Mouse (Mus musculus) kidney, adult 2 months (tissue): ENCODE measurements around the gene Lce1a1. TPM values are rescaled to one million over a fixed set of nuclear protein-coding genes. Genes with fewer than 3 reads are reported as not detected.
"Not testable (repeated sequence)": the region's sequence is repeated elsewhere in the genome, so short reads cannot be mapped to it uniquely, and the experiment has no call there.

ENCODE experiments used
- DNase-seq: peaks from one replicate; pipeline ENCODE4 v3.0.0; 2021
- H3K27ac ChIP-seq: fragments of 200-500 bp; 2 replicates; pipeline ENCODE4 v1.5.1; 2012; ENCODE audit warnings: low read depth, low read length, control low read depth, inconsistent platforms; ENCODE audit not compliant: insufficient read depth
- H3K27me3 ChIP-seq: fragments of 200-500 bp; replicated peaks from 2 replicates; pipeline ENCODE4 v1.6.1; 2012; ENCODE audit warnings: mild to moderate bottlenecking, moderate library complexity, low read length, inconsistent platforms; ENCODE audit not compliant: control insufficient read depth, insufficient read depth
- H3K36me3 ChIP-seq: fragments of 200-500 bp; 2 replicates; pipeline ENCODE4 v1.6.1; 2012; ENCODE audit warnings: mild to moderate bottlenecking, moderate library complexity, low read length, inconsistent platforms; ENCODE audit not compliant: control insufficient read depth, insufficient read depth
- H3K4me1 ChIP-seq: fragments of 200-500 bp; 2 replicates; pipeline ENCODE4 v1.6.1; 2011; ENCODE audit warnings: low read length; ENCODE audit not compliant: control insufficient read depth, insufficient read depth
- H3K4me3 ChIP-seq: fragments of 200-500 bp; 2 replicates; pipeline ENCODE4 v1.5.1; 2011; ENCODE audit warnings: mild to moderate bottlenecking, low read depth, low read length, control low read depth; ENCODE audit not compliant: insufficient read depth
- CTCF ChIP-seq: fragments of 200-500 bp; conservative IDR thresholded peaks from 2 replicates; pipeline ENCODE4 v1.5.1; 2011; ENCODE audit warnings: low read depth, mild to moderate bottlenecking, control low read depth, low read length, moderate library complexity, mixed read lengths; ENCODE audit not compliant: insufficient read depth, insufficient read length
- POLR2A ChIP-seq: fragments of 200-500 bp; IDR thresholded peaks from one replicate; pipeline ENCODE4 v1.6.1; 2011; ENCODE audit warnings: low read depth, low read length, control low read depth
- WGBS: fragments of 180-500 bp; shearing (Covaris S2); methylation state at CpG from one replicate; pipeline ENCODE4 v1.1.7; 2018; 5-methylcytosine and 5-hydroxymethylcytosine counted together
- polyA plus RNA-seq: library from polyadenylated mRNA; depleted of rRNA; stranded (reverse); fragments of >200 nt; gene quantifications from 2 replicates; pipeline ENCODE4 v1.2.3, GENCODE M21; 2012; rRNA removed

The Lce1a1 gene
- polyA plus RNA-seq: not detected in 2 replicates

GRCm38 (mm10) chr3:92648207-92648606 is at the start of gene Lce1a1:
TSS of gene Lce1a1 (minus strand) at chr3:92648307.
- 79% methylated on average over 1 of the region's 1 CpGs for WGBS
- H3K4me1 ChIP-seq: no peaks in the 10 kb centered on the region
- H3K27ac ChIP-seq: no peak within 1 kb of the TSS
- H3K4me3 ChIP-seq: no peak within 1 kb of the TSS
- H3K27me3 ChIP-seq: no peaks in the 10 kb centered on the region
- no peak for TF ChIP-seq POLR2A
- TF ChIP-seq CTCF: no peak
- DNase-seq: no peak
- no peaks in the 10 kb centered on the region for H3K36me3 ChIP-seq

GRCm38 (mm10) chr3:92694613-92695012 is 46.5 kb upstream of the Lce1a1 start:
- H3K4me1 ChIP-seq: no peaks in the 10 kb centered on the region
- no peaks in the 10 kb centered on the region for H3K27me3 ChIP-seq
- DNase-seq: no peak
- 18% methylated on average over 1 of the region's 1 CpGs for WGBS
- no peaks in the 10 kb centered on the region for H3K36me3 ChIP-seq
- TF ChIP-seq POLR2A (no peak), CTCF (no peak)
- H3K4me3 ChIP-seq: no peak overlapping the region
- no peak overlapping the region for H3K27ac ChIP-seq

GRCm38 (mm10) chr3:92691688-92692087 is 43.6 kb upstream of the Lce1a1 start:
- TF ChIP-seq POLR2A (no peak), CTCF (no peak)
- H3K4me3 ChIP-seq: no peak overlapping the region
- H3K27me3 ChIP-seq: no peaks in the 10 kb centered on the region
- no peaks in the 10 kb centered on the region for H3K4me1 ChIP-seq
- no peak overlapping the region for H3K27ac ChIP-seq
- DNase-seq: no peak
- no peaks in the 10 kb centered on the region for H3K36me3 ChIP-seq

GRCm38 (mm10) chr3:92689154-92689553 is 41.0 kb upstream of the Lce1a1 start:
- peak; percentile 15 for DNase-seq
- H3K27me3 ChIP-seq, H3K36me3 ChIP-seq, H3K4me3 ChIP-seq, H3K27ac ChIP-seq, H3K4me1 ChIP-seq: not testable (repeated sequence)
- WGBS: 78% methylated on average over 16 of the region's 16 CpGs

GRCm38 (mm10) chr3:92687110-92687509 is 39.0 kb upstream of the Lce1a1 start, which contains the start of gene Lce1d:
TSS of gene Lce1d (minus strand) at chr3:92687210.
- H3K36me3 ChIP-seq: no peaks in the 10 kb centered on the region
- H3K27me3 ChIP-seq: no peaks in the 10 kb centered on the region
- H3K27ac ChIP-seq: no peak within 1 kb of the TSS
- no peak for TF ChIP-seq POLR2A
- TF ChIP-seq CTCF: no peak
- no peak within 1 kb of the TSS for H3K4me3 ChIP-seq
- DNase-seq: no peak
- 65% methylated on average over 2 of the region's 2 CpGs for WGBS
- no peaks in the 10 kb centered on the region for H3K4me1 ChIP-seq

GRCm38 (mm10) chr3:92678947-92679346 is 30.8 kb upstream of the Lce1a1 start, which contains the start of gene Lce1c:
TSS of gene Lce1c (plus strand) at chr3:92679247.
- TF ChIP-seq POLR2A: no peak
- no peak for TF ChIP-seq CTCF
- Histone ChIP-seq H3K4me3 (no peak within 1 kb of the TSS), H3K4me1 (no peaks in the 10 kb centered on the region), H3K27me3 (no peaks in the 10 kb centered on the region), H3K27ac (no peak within 1 kb of the TSS), H3K36me3 (no peaks in the 10 kb centered on the region)
- no peak for DNase-seq
- WGBS: 79% methylated on average over 4 of the region's 4 CpGs

GRCm38 (mm10) chr3:92670215-92670614 is 22.1 kb upstream of the Lce1a1 start, which contains the start of gene Lce1a2:
TSS of gene Lce1a2 (minus strand) at chr3:92670315.
- TF ChIP-seq POLR2A: no peak
- no peak for TF ChIP-seq CTCF
- Histone ChIP-seq H3K27ac (no peak within 1 kb of the TSS), H3K27me3 (no peaks in the 10 kb centered on the region), H3K36me3 (no peaks in the 10 kb centered on the region), H3K4me1 (no peaks in the 10 kb centered on the region), H3K4me3 (no peak within 1 kb of the TSS)
- DNase-seq: no peak

GRCm38 (mm10) chr3:92656826-92657225 is 8.7 kb upstream of the Lce1a1 start, which contains the start of gene Lce1b:
TSS of gene Lce1b (minus strand) at chr3:92656926.
- H3K4me3 ChIP-seq: no peak within 1 kb of the TSS
- no peak within 1 kb of the TSS for H3K27ac ChIP-seq
- DNase-seq: no peak
- no peaks in the 10 kb centered on the region for H3K27me3 ChIP-seq
- H3K36me3 ChIP-seq: no peaks in the 10 kb centered on the region
- TF ChIP-seq CTCF: no peak
- TF ChIP-seq POLR2A: no peak
- H3K4me1 ChIP-seq: no peaks in the 10 kb centered on the region
